Mouse (Mus musculus): Measurements from ENCODE around the gene Ccz1. TPM values are rescaled to one million over a fixed set of nuclear protein-coding genes. Genes with fewer than 3 reads are reported as not detected.

Gene Ccz1
- polyA plus RNA-seq, 1 experiment, result 31.1 TPM

- Histone ChIP-seq H3K27me3 (ENCODE audit: control insufficient read depth, insufficient read depth, low read length) (no peaks in the 10 kb centered on the region), H3K27ac (ENCODE audit: control insufficient read depth, insufficient read depth, low read depth, low read length) (no peak overlapping the region), H3K36me3 (ENCODE audit: control insufficient read depth, insufficient read depth, low read length) (peaks cover 1% of the 10 kb centered on the region), H3K4me3 (ENCODE audit: control insufficient read depth, low read depth, low read length) (no peak overlapping the region), H3K4me1 (ENCODE audit: control insufficient read depth, insufficient read depth, low read length) (peaks cover 2% of the 10 kb centered on the region; the same call in 1 of the 2 replicates)
- no peak for TF ChIP-seq CTCF (IDR thresholded peaks at IDR 0.05; ENCODE audit: control insufficient read depth, insufficient read depth, insufficient replicate concordance, low read depth, low read length)
- no peak for TF ChIP-seq POLR2A (IDR thresholded peaks at IDR 0.05; ENCODE audit: control insufficient read depth, low read depth, low read length)
Measured at GRCm38 (mm10) chr5:143985381-143985780, 29.3 kb downstream of the Ccz1 start.

DNA sequence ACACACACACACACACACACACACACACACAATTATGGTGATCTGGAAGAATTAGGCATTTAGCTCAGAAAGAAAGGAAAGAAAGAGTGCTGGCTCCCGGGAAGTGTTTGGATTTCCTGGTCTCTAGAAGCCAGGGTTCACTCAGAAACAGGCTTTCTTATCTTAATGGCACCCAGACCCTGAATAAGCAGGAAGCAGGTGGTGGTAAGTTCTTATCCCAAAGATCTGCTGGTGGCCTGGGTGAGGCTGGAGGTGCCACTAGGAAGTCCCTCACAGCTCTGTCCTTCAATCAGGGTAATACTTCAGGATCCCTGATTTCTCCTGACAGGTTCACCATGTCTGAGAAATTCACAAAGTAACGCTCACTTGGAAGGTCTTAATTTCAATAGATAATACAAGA lies 32.3 kb downstream of the Ccz1 start:
- Histone ChIP-seq H3K4me3 (ENCODE audit: control insufficient read depth, low read depth, low read length) (no peak overlapping the region), H3K27ac (ENCODE audit: control insufficient read depth, insufficient read depth, low read depth, low read length) (no peak overlapping the region), H3K36me3 (ENCODE audit: control insufficient read depth, insufficient read depth, low read length) (no peaks in the 10 kb centered on the region; the same call in 1 of the 2 replicates), H3K27me3 (ENCODE audit: control insufficient read depth, insufficient read depth, low read length) (no peaks in the 10 kb centered on the region), H3K4me1 (ENCODE audit: control insufficient read depth, insufficient read depth, low read length) (peaks cover 2% of the 10 kb centered on the region; the same call in 1 of the 2 replicates)
- TF ChIP-seq CTCF (IDR thresholded peaks at IDR 0.05; ENCODE audit: control insufficient read depth, insufficient read depth, insufficient replicate concordance, low read depth, low read length) (no peak), POLR2A (IDR thresholded peaks at IDR 0.05; ENCODE audit: control insufficient read depth, low read depth, low read length) (no peak)

GRCm38 (mm10) chr5:143980858-143981257 lies 33.8 kb downstream of the Ccz1 start:
- no peak for TF ChIP-seq CTCF (IDR thresholded peaks at IDR 0.05; ENCODE audit: control insufficient read depth, insufficient read depth, insufficient replicate concordance, low read depth, low read length)
- TF ChIP-seq POLR2A (IDR thresholded peaks at IDR 0.05; ENCODE audit: control insufficient read depth, low read depth, low read length), result no peak
- H3K4me3 ChIP-seq (ENCODE audit: control insufficient read depth, low read depth, low read length), result no peak overlapping the region
- peaks cover 2% of the 10 kb centered on the region; the same call in 1 of the 2 replicates for H3K4me1 ChIP-seq (ENCODE audit: control insufficient read depth, insufficient read depth, low read length)
- H3K27me3 ChIP-seq (ENCODE audit: control insufficient read depth, insufficient read depth, low read length), result no peaks in the 10 kb centered on the region
- no peak overlapping the region for H3K27ac ChIP-seq (ENCODE audit: control insufficient read depth, insufficient read depth, low read depth, low read length)
- no peaks in the 10 kb centered on the region; the same call in 1 of the 2 replicates for H3K36me3 ChIP-seq (ENCODE audit: control insufficient read depth, insufficient read depth, low read length)

- no peak overlapping the region for H3K27ac ChIP-seq (ENCODE audit: control insufficient read depth, insufficient read depth, low read depth, low read length)
- no peaks in the 10 kb centered on the region; the same call in 1 of the 2 replicates for H3K4me1 ChIP-seq (ENCODE audit: control insufficient read depth, insufficient read depth, low read length)
- H3K27me3 ChIP-seq (ENCODE audit: control insufficient read depth, insufficient read depth, low read length), result no peaks in the 10 kb centered on the region
- no peak for TF ChIP-seq CTCF (IDR thresholded peaks at IDR 0.05; ENCODE audit: control insufficient read depth, insufficient read depth, insufficient replicate concordance, low read depth, low read length)
- TF ChIP-seq POLR2A (IDR thresholded peaks at IDR 0.05; ENCODE audit: control insufficient read depth, low read depth, low read length), result no peak
- no peak overlapping the region for H3K4me3 ChIP-seq (ENCODE audit: control insufficient read depth, low read depth, low read length)
- no peaks in the 10 kb centered on the region for H3K36me3 ChIP-seq (ENCODE audit: control insufficient read depth, insufficient read depth, low read length)
Measured at GRCm38 (mm10) chr5:143976726-143977431, 37.8 kb downstream of the Ccz1 start.

- Histone ChIP-seq H3K27me3 (ENCODE audit: control insufficient read depth, insufficient read depth, low read length) (no peaks in the 10 kb centered on the region), H3K27ac (ENCODE audit: control insufficient read depth, insufficient read depth, low read depth, low read length) (no peak overlapping the region)
- no peak for TF ChIP-seq POLR2A (IDR thresholded peaks at IDR 0.05; ENCODE audit: control insufficient read depth, low read depth, low read length)
- no peak for TF ChIP-seq CTCF (IDR thresholded peaks at IDR 0.05; ENCODE audit: control insufficient read depth, insufficient read depth, insufficient replicate concordance, low read depth, low read length)
Measured at GRCm38 (mm10) chr5:143976232-143976631, 38.4 kb downstream of the Ccz1 start.

DNA sequence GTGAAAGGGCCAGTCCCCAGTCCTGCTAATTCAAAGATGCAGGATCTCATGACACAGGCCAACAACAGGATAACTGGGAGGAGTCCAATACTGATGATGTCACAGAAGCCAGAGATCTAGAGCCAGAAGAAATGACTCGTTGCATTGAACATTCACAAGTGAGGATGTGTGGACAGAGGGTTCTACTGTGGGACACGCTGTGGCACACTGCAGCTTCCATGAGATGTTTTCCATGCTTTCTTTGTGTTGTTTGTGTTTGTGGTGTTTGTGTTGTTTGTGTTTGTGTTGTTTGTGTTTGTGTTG lies 39.1 kb downstream of the Ccz1 start:
- TF ChIP-seq CTCF (IDR thresholded peaks at IDR 0.05; ENCODE audit: control insufficient read depth, insufficient read depth, insufficient replicate concordance, low read depth, low read length) (no peak), POLR2A (IDR thresholded peaks at IDR 0.05; ENCODE audit: control insufficient read depth, low read depth, low read length) (no peak)
- Histone ChIP-seq H3K27ac (ENCODE audit: control insufficient read depth, insufficient read depth, low read depth, low read length) (no peak overlapping the region), H3K4me3 (ENCODE audit: control insufficient read depth, low read depth, low read length) (no peak overlapping the region), H3K27me3 (ENCODE audit: control insufficient read depth, insufficient read depth, low read length) (no peaks in the 10 kb centered on the region), H3K4me1 (ENCODE audit: control insufficient read depth, insufficient read depth, low read length) (no peaks in the 10 kb centered on the region), H3K36me3 (ENCODE audit: control insufficient read depth, insufficient read depth, low read length) (no peaks in the 10 kb centered on the region)

More at GRCm38 (mm10) chr5:143976232-143976631, 38.4 kb downstream of the Ccz1 start:
- Histone ChIP-seq H3K36me3 (ENCODE audit: control insufficient read depth, insufficient read depth, low read length) (no peaks in the 10 kb centered on the region), H3K4me3 (ENCODE audit: control insufficient read depth, low read depth, low read length) (no peak overlapping the region), H3K4me1 (ENCODE audit: control insufficient read depth, insufficient read depth, low read length) (no peaks in the 10 kb centered on the region)

- Histone ChIP-seq H3K36me3 (ENCODE audit: control insufficient read depth, insufficient read depth, low read length) (no peaks in the 10 kb centered on the region), H3K4me1 (ENCODE audit: control insufficient read depth, insufficient read depth, low read length) (no peaks in the 10 kb centered on the region), H3K27me3 (ENCODE audit: control insufficient read depth, insufficient read depth, low read length) (no peaks in the 10 kb centered on the region), H3K4me3 (ENCODE audit: control insufficient read depth, low read depth, low read length) (no peak overlapping the region), H3K27ac (ENCODE audit: control insufficient read depth, insufficient read depth, low read depth, low read length) (no peak overlapping the region)
- TF ChIP-seq CTCF (IDR thresholded peaks at IDR 0.05; ENCODE audit: control insufficient read depth, insufficient read depth, insufficient replicate concordance, low read depth, low read length) (peak; percentile 92), POLR2A (IDR thresholded peaks at IDR 0.05; ENCODE audit: control insufficient read depth, low read depth, low read length) (no peak)
Measured at GRCm38 (mm10) chr5:143974931-143975630, 39.6 kb downstream of the Ccz1 start.
